Mouse (Mus musculus) liver, adult 2 months (tissue): ENCODE measurements around the gene Ifi27l2b. TPM values are rescaled to one million over a fixed set of nuclear protein-coding genes. Genes with fewer than 3 reads are reported as not detected.
"Not testable (repeated sequence)": the region's sequence is repeated elsewhere in the genome, so short reads cannot be mapped to it uniquely, and the experiment has no call there.

ENCODE experiments used
- DNase-seq: peaks from one replicate; pipeline ENCODE4 v3.0.0-alpha.2; 2011; ENCODE audit warnings: low read depth, low spot score; ENCODE audit errors: extremely low read depth
- H3K27ac ChIP-seq: fragments of 200-500 bp; replicated peaks from 2 replicates; pipeline ENCODE4 v1.5.1; 2012; ENCODE audit warnings: low read depth, mild to moderate bottlenecking, control low read depth, inconsistent platforms, low read length; ENCODE audit not compliant: insufficient read depth
- H3K27me3 ChIP-seq: fragments of 200-500 bp; 2 replicates; pipeline ENCODE4 v1.6.1; 2012; ENCODE audit warnings: mild to moderate bottlenecking, moderate library complexity, low read length, inconsistent platforms; ENCODE audit not compliant: control insufficient read depth, insufficient read depth
- H3K36me3 ChIP-seq: fragments of 200-500 bp; 2 replicates; pipeline ENCODE4 v1.6.1; 2012; ENCODE audit warnings: low read length, inconsistent platforms; ENCODE audit not compliant: control insufficient read depth, insufficient read depth
- H3K4me1 ChIP-seq: fragments of 200-500 bp; 2 replicates; pipeline ENCODE4 v1.6.1; 2011; ENCODE audit warnings: low read length; ENCODE audit not compliant: control insufficient read depth, insufficient read depth
- H3K4me3 ChIP-seq: fragments of 200-500 bp; 2 replicates; pipeline ENCODE4 v1.5.1; 2011; ENCODE audit warnings: low read depth, mild to moderate bottlenecking, control low read depth, low read length, moderate library complexity; ENCODE audit not compliant: insufficient read depth
- H3K79me2 ChIP-seq: fragments of 200-500 bp; 2 replicates; pipeline ENCODE4 v1.6.1; 2012; ENCODE audit warnings: inconsistent platforms, mild to moderate bottlenecking, low read length, moderate library complexity; ENCODE audit not compliant: control insufficient read depth, insufficient read depth
- H3K9ac ChIP-seq: fragments of 200-500 bp; 2 replicates; pipeline ENCODE4 v1.6.1; 2012; ENCODE audit warnings: low read depth, mild to moderate bottlenecking, control low read depth, inconsistent platforms, low read length
- CTCF ChIP-seq: fragments of 200-500 bp; IDR thresholded peaks from 2 replicates; pipeline ENCODE4 v1.5.1; 2011; ENCODE audit warnings: low read depth, low read length, control low read depth
- POLR2A ChIP-seq: fragments of 200-500 bp; IDR thresholded peaks from 2 replicates; pipeline ENCODE4 v1.6.1; 2011; ENCODE audit warnings: low read length, control low read depth; ENCODE audit not compliant: insufficient read depth; ENCODE audit errors: extremely low read depth
- whole genome bisulfite sequencing: fragments of 180-500 bp; shearing (Covaris S2); methylation state at CpG from one replicate; pipeline ENCODE4 v1.1.7; 2018; 5-methylcytosine and 5-hydroxymethylcytosine counted together
- polyA plus RNA-seq: library from polyadenylated mRNA; depleted of rRNA; stranded (reverse); fragments of >200 nt; gene quantifications from 2 replicates; pipeline ENCODE4 v1.2.3, GENCODE M21; 2012
- total RNA-seq: library from RNA; depleted of rRNA; stranded (reverse); fragments of >200 nt; gene quantifications from 2 replicates; pipeline ENCODE4 v1.2.3, GENCODE M21; 2014

The Ifi27l2b gene
- total and polyA plus RNA-seq, 2 experiments, result 7.4 to 10.0 TPM

DNA sequence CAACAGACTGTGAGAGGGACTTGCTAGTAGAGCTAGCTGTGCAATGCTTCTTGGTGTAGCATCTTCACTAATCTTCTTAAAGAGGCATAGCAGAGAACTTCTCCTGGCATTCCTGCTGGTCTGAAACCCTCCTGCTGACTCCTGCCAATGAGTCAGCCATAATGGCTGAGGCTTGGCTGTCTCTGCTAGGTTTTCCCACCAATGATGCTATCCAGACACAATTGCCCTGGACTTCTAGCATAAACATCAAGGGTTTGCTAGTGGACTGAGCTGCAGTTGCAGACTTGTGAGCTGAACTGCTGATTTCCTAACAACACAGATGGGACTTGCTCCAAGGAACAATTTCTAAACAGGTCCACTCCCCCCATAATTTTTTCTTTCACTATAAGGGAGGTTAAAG lies 3.7 kb downstream of the Ifi27l2b start:
- Histone ChIP-seq H3K4me3 (no peak overlapping the region), H3K79me2 (no peaks in the 10 kb centered on the region), H3K27me3 (no peaks in the 10 kb centered on the region), H3K9ac (no peak overlapping the region), H3K27ac (no peak overlapping the region), H3K36me3 (no peaks in the 10 kb centered on the region), H3K4me1 (no peaks in the 10 kb centered on the region)
- TF ChIP-seq POLR2A (no peak), CTCF (no peak)
- no peak for DNase-seq

DNA sequence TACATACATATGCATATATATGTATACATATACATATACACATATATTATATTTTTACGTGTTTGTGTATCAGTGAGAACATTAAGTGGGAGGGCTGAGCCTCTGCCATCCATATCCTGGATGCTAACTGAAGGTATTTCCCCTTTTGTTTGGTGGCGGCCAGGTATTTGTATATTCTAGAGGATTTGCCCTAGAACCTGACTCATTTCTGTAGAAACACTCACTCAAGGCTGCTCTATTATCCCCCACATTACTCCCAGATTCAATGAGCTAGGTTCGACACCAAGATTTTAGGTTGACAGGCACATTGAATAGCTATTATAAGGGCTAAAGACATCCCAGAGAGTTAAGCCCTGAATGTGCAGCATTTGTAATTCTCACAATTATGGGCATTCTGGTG lies 12.0 kb downstream of the Ifi27l2b start:
- no peak overlapping the region for H3K27ac ChIP-seq
- no peaks in the 10 kb centered on the region for H3K27me3 ChIP-seq
- no peak overlapping the region for H3K9ac ChIP-seq
- 85% methylated on average over 3 of the region's 3 CpGs for WGBS
- H3K36me3 ChIP-seq, result peaks cover under 1% of the 10 kb centered on the region; the same call in 1 of the 2 replicates
- DNase-seq, result no peak
- no peaks in the 10 kb centered on the region for H3K79me2 ChIP-seq
- TF ChIP-seq CTCF (no peak), POLR2A (no peak)
- no peak overlapping the region for H3K4me3 ChIP-seq
- peaks cover 2% of the 10 kb centered on the region; the same call in 1 of the 2 replicates for H3K4me1 ChIP-seq

DNA sequence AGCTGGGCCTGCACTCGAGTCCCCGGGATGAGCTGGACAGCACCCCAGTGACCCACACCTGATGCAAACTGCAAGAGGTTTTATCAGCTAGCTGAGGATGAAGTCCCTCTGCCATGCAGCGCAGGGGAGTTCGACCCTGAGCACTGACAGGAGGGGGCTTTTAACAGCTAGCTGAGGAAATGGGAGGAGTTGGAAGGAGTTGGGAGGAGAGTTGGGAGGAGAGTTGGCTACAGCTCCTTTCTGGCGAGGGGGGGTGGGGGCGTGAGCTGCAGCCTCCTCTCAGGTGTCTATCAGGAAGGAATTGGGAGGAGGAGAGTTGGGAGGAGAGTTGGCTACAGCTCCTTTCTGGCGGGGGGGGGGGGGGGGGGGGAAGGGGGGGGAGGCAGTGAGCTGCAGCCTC lies 12.8 kb downstream of the Ifi27l2b start:
- H3K4me1 ChIP-seq, DNase-seq, H3K9ac ChIP-seq, H3K4me3 ChIP-seq, H3K27ac ChIP-seq, H3K27me3 ChIP-seq, H3K36me3 ChIP-seq, H3K79me2 ChIP-seq: not testable (repeated sequence)
- 49% methylated on average over 6 of the region's 7 CpGs for WGBS

- 53% methylated on average over 3 of the region's 3 CpGs for WGBS
- Histone ChIP-seq H3K9ac (peak within 1 kb of the TSS; percentile 55), H3K27me3 (no peaks in the 10 kb centered on the region), H3K27ac (no peak within 1 kb of the TSS), H3K79me2 (no peaks in the 10 kb centered on the region), H3K4me1 (peaks cover 2% of the 10 kb centered on the region; the same call in 1 of the 2 replicates), H3K36me3 (peaks cover 5% of the 10 kb centered on the region; the same call in 1 of the 2 replicates), H3K4me3 (peak within 1 kb of the TSS; percentile 42)
- TF ChIP-seq CTCF, result no peak
- no peak for TF ChIP-seq POLR2A
- peak; percentile 17 for DNase-seq
Measured at GRCm38 (mm10) chr12:103443524-103443923, 13.5 kb downstream of the Ifi27l2b start, which contains the start of gene Ifi27l2a. TSS of gene Ifi27l2a (minus strand) at chr12:103443680.

- H3K27ac ChIP-seq, result no peak overlapping the region
Measured at GRCm38 (mm10) chr12:103437601-103438000, 19.4 kb downstream of the Ifi27l2b start.

DNA sequence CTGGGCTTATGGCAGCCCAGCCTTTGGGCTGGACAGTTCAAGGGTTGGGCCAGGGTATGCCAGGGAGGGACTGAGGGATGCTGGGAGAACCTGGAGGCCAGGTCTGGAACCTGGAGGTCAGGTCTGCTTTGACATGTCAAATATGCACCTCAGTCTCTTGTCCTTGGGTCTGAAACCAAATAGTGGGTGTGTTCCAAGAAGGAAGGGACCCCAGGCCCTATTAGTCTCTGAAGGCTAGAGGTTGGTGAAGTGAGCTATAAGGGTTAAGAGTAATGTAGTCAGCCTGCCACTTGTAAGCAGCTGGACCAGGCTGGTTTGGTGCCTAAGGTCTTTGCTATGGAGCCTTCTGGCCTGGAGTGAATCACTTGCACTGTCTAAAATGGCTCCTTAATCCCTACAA lies 22.2 kb downstream of the Ifi27l2b start:
- H3K79me2 ChIP-seq, result no peaks in the 10 kb centered on the region
- peaks cover 5% of the 10 kb centered on the region; the same call in 1 of the 2 replicates for H3K36me3 ChIP-seq
- H3K4me1 ChIP-seq, result 0 out of 2 replicates have a peak, but pooled peaks cover 2% of the 10 kb centered on the region
- TF ChIP-seq POLR2A, result no peak
- no peak for TF ChIP-seq CTCF
- peak overlapping the region; percentile 44 for H3K4me3 ChIP-seq
- H3K9ac ChIP-seq, result peak overlapping the region; percentile 78
- no peaks in the 10 kb centered on the region for H3K27me3 ChIP-seq
- no peak for DNase-seq
- peak overlapping the region; percentile 94 for H3K27ac ChIP-seq

More at GRCm38 (mm10) chr12:103437601-103438000, 19.4 kb downstream of the Ifi27l2b start:
- peaks cover 4% of the 10 kb centered on the region; the same call in 1 of the 2 replicates for H3K4me1 ChIP-seq
- no peak overlapping the region for H3K9ac ChIP-seq
- TF ChIP-seq CTCF (no peak), POLR2A (no peak)
- peak; percentile 34 for DNase-seq
- H3K36me3 ChIP-seq, result peaks cover 8% of the 10 kb centered on the region; the same call in 1 of the 2 replicates
- no peaks in the 10 kb centered on the region for H3K79me2 ChIP-seq
- no peak overlapping the region for H3K4me3 ChIP-seq
- no peaks in the 10 kb centered on the region for H3K27me3 ChIP-seq
- WGBS, result 85% methylated on average over 1 of the region's 1 CpGs
